Mouse (Mus musculus) gastrocnemius, adult 18-20 months (tissue): ENCODE data around the gene Adamts8. TPM values are rescaled to one million over a fixed set of nuclear protein-coding genes. Genes with fewer than 3 reads are reported as not detected.

Experiments
- DNase-seq: peaks from one replicate; pipeline ENCODE4 v3.0.0; 2021; ENCODE audit warnings: low spot score
- total RNA-seq, 2 experiments: library from RNA; stranded (reverse); gene quantifications; 2 replicates each; pipeline ENCODE4 v1.2.3; 2021

Adamts8 gene
- total RNA-seq, 2 experiments from 2014 or later: 1.1 to 3.7 TPM

- DNase-seq: no peak
These were observed 34.1 kb downstream of the Adamts8 start for GRCm38 (mm10) chr9:30976339-30977023.

- no peak for DNase-seq
These were observed 38.1 kb downstream of the Adamts8 start for GRCm38 (mm10) chr9:30980467-30980866.

- peak; percentile 36 for DNase-seq
These were observed 43.4 kb downstream of the Adamts8 start for GRCm38 (mm10) chr9:30985782-30986181.

GRCm38 (mm10) chr9:30993106-30993505 lies 50.7 kb downstream of the Adamts8 start:
- no peak for DNase-seq

- peak; percentile 58 for DNase-seq
These were observed 54.5 kb downstream of the Adamts8 start for GRCm38 (mm10) chr9:30996590-30997562.

GRCm38 (mm10) chr9:31000641-31001040 lies 58.3 kb downstream of the Adamts8 start:
- peak; percentile 16 for DNase-seq

DNA sequence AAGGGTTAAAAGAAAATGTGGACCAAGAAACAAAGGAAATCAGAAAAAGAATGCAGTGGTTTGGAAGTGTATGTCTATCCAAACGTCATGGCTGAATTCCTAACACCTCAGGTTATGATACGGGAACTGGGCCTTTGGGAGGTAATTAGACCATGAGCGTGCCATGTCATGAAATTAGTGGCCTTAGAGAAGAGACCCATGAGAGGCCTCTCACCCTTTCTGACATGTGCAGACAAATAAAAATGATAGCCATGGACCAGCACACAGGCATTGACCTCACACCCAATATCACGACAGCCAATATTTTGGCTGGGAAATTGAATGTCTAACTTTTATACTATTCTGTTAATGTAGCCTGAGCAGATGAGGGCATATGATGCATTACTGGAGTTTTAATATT lies 60.2 kb downstream of the Adamts8 start:
- DNase-seq: no peak

GRCm38 (mm10) chr9:31009334-31009733 lies 67.0 kb downstream of the Adamts8 start:
- no peak for DNase-seq

GRCm38 (mm10) chr9:31010040-31010439 lies 67.7 kb downstream of the Adamts8 start:
- no peak for DNase-seq

GRCm38 (mm10) chr9:31010749-31011148 lies 68.4 kb downstream of the Adamts8 start:
- no peak for DNase-seq

DNA sequence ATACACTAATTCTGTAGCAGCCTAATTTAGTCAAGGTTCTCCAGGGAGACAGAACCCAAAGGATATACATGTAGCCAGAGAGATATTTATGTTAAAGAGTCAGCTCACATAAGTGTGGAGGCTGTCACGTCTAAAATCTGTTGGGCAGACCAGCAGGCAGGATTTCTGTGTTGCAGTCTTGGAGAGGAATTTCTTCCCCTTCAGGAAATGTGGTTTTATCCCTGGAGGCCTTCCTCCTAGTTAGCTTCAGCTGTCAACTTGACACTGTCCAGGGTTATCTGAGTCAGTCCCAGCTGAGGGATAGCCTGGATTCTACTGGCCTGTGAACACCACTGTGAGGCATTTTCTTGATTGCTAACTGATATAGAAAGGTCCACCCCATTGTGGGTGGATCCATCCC lies 69.2 kb downstream of the Adamts8 start:
- no peak for DNase-seq

DNA sequence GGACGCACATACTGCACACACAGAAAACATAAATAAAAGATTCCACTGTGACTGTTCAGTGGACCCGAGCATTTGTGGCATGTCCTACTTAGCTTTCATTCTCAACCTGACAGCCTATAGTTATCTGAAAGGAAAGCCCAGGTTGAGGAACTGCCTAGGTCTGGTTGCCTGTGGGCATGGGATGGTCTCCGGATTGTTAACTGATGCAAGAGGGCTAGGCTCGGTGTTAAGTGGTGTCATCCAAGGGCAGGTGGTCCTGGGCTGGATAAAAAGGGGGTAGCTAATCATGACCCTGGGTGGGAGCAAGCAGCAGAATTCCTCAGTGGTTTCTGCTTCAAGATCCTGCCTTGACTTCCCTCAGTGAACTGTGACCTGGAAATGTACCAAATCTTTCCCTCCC lies 70.3 kb downstream of the Adamts8 start:
- no peak for DNase-seq

DNA sequence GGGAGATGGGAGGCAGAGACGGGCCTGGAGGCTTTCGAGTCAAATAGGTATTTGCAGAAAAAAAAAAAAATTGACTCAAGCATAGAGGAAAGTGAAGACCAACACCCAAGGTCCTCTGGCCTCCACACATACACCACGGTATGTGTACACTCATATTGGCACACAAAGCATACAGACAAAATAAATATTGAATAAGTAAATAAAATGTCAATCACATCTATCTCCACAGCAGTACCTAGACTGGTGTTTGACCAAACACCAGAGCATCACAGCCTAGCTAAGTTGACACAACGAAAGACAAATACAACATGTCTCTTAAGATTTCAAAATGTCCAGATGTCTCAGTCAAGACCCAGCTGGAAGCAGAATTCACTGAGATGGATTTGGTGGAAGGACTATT lies 71.1 kb downstream of the Adamts8 start:
- no peak for DNase-seq

Other genes starting within 250 kb of the Adamts8 start
- gene Adamts15, start 20.1 kb upstream of the Adamts8 start, total RNA-seq: 1 to 10 TPM; 1.3 to 3.4 TPM
- 10 to 100 TPM; 65.6 to 66.4 TPM for gene Zbtb44, start 88.1 kb downstream of the Adamts8 start, total RNA-seq
- under 1 TPM in 1 of 2 experiments, not detected in 1; 0.41 TPM for gene St14, start 189.3 kb downstream of the Adamts8 start, total RNA-seq